Mouse (Mus musculus) stomach, postnatal 0 days (tissue): ENCODE data around the gene Kcne1l.

Experiments
- CTCF ChIP-seq: IDR thresholded peaks from 2 replicates; pipeline ENCODE4 v1.5.1; 2016; ENCODE audit warnings: antibody characterized with exemption, low read depth, mild to moderate bottlenecking, moderate library complexity
- EP300 ChIP-seq: optimal IDR thresholded peaks from 2 replicates; pipeline ENCODE3; 2016; ENCODE audit warnings: antibody characterized with exemption

DNA sequence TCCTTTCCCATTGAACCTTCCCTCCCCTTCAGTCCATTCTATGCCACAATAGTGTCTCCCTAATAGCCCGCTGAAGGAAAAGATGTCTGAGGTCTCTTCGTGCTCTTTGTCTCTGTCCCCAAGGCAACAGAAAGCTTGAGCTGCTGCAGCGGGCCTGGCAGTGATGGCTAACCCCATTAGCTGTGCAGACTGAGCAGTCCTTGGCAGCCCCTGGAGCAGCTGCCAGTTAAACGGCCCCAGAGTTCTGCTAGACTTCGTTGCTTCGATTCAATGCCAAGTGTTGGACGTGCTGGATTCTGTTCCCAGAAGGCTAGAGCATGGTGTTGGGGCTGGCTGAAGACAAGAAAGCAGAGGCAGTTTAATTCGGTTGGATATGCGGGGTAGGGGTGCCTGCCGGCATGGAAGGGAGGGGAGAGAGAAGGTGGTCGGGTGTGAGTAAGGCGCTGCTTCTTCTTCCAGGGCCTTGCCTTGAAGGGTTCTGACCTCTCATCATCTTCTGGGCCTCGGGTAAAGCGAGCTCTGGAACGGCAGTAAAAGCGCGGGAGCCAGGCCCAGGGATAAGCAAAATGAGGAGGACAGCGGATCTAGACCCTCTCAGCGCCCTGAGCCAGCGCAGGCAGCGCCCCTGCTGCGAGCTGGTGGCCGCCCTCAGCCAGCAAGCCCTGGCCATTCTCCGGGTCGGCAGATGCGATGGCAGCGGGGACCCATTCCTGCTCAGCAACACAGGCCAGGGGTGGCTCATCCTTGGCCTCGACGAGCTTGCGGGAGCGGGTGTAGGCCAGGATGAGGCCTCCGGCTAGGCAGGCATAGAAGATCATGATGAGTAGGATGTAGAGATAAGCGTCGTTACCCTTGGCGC, 855 bp downstream of the Kcne1l start:
- TF ChIP-seq CTCF (no peak), EP300 (no peak)
